Mouse (Mus musculus): ENCODE measurements at regions not wholly inside any gene's neighbourhood (a gene's known extent, or its start where the extent isn't known, plus 50 kb on each side); places are given as distances from the start of the nearest gene placed in this dataset.

GRCm38 (mm10) chr13:112228846-112229245 lies 59.4 kb upstream of the Ankrd55 start:
- H3K4me3 ChIP-seq (ENCODE audit: insufficient read depth, low read depth, low read length): no peak overlapping the region
- H3K4me1 ChIP-seq (ENCODE audit: control insufficient read depth, insufficient read depth, insufficient read length, low read length): no peaks in the 10 kb centered on the region
- no peak overlapping the region for H3K27ac ChIP-seq (replicated peaks; ENCODE audit: low read depth, low read length)

DNA sequence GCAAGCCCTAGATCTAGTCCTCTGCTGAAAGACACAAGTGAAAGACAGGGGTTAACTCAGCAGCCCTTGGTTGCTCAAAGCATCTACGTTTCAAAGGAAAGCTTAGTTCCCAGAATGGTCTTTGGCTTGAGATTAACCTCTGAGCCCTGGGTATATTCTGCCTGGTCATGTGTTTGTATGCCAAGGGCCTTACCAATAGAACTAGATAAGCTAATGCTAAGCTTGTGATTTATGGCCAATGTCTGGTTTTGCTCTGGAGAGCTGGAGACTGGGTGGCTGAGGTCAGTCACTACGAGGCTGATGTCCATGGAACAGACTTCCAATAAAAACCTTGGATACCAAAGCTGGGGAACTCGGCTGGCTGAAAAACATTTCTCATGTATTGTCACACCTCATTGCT lies 58.1 kb upstream of the Ankrd55 start:
- H3K4me1 ChIP-seq (ENCODE audit: control insufficient read depth, insufficient read depth, insufficient read length, low read length): no peaks in the 10 kb centered on the region
- H3K27ac ChIP-seq (replicated peaks; ENCODE audit: low read depth, low read length): no peak overlapping the region
- no peak overlapping the region for H3K4me3 ChIP-seq (ENCODE audit: insufficient read depth, low read depth, low read length)

GRCm38 (mm10) chr13:112234695-112235094 lies 53.6 kb upstream of the Ankrd55 start:
- no peak overlapping the region for H3K27ac ChIP-seq (replicated peaks; ENCODE audit: low read depth, low read length)
- H3K4me1 ChIP-seq (ENCODE audit: control insufficient read depth, insufficient read depth, insufficient read length, low read length): no peaks in the 10 kb centered on the region
- no peak overlapping the region for H3K4me3 ChIP-seq (ENCODE audit: insufficient read depth, low read depth, low read length)

GRCm38 (mm10) chr13:112236956-112237355 lies 51.3 kb upstream of the Ankrd55 start:
- Histone ChIP-seq H3K4me1 (ENCODE audit: control insufficient read depth, insufficient read depth, insufficient read length, low read length) (no peaks in the 10 kb centered on the region), H3K27ac (replicated peaks; ENCODE audit: low read depth, low read length) (no peak overlapping the region), H3K4me3 (ENCODE audit: insufficient read depth, low read depth, low read length) (no peak overlapping the region)

GRCm38 (mm10) chr13:112237377-112237776 lies 50.9 kb upstream of the Ankrd55 start:
- Histone ChIP-seq H3K4me3 (ENCODE audit: insufficient read depth, low read depth, low read length) (no peak overlapping the region), H3K27ac (replicated peaks; ENCODE audit: low read depth, low read length) (no peak overlapping the region), H3K4me1 (ENCODE audit: control insufficient read depth, insufficient read depth, insufficient read length, low read length) (no peaks in the 10 kb centered on the region)

GRCm38 (mm10) chr13:112237917-112238316 lies 50.3 kb upstream of the Ankrd55 start:
- Histone ChIP-seq H3K4me1 (ENCODE audit: control insufficient read depth, insufficient read depth, insufficient read length, low read length) (no peaks in the 10 kb centered on the region), H3K27ac (replicated peaks; ENCODE audit: low read depth, low read length) (no peak overlapping the region), H3K4me3 (ENCODE audit: insufficient read depth, low read depth, low read length) (no peak overlapping the region)

All from brown adipose tissue, adult 24 weeks (tissue).